Mouse (Mus musculus): ENCODE measurements around the gene Lypd4. TPM values are rescaled to one million over a fixed set of nuclear protein-coding genes. Genes with fewer than 3 reads are reported as not detected.
A peak's percentile ranks its signal among the peaks of the same experiment; 100 is the strongest.

Lypd4 gene
- polyA plus RNA-seq, 1 experiment from 2014 or later = not detected

- H3K36me3 ChIP-seq (replicated peaks; ENCODE audit: control insufficient read depth, insufficient read depth, low read depth, low read length) = peaks cover 25% of the 10 kb centered on the region
- peaks cover 7% of the 10 kb centered on the region; the same call in 1 of the 2 replicates for H3K4me1 ChIP-seq (ENCODE audit: control insufficient read depth, insufficient read depth, low read length)
- peak overlapping the region; percentile 100 for H3K4me3 ChIP-seq (ENCODE audit: low read depth, low read length)
- under 1% methylated on average over 44 of the region's 47 CpGs for WGBS
- no peaks in the 10 kb centered on the region for H3K9me3 ChIP-seq (replicated peaks; ENCODE audit: control insufficient read depth, low read length)
- ATAC-seq (replicated peaks; ENCODE audit: insufficient number of reproducible peaks, low FRiP score, low TSS enrichment, low read depth) (peak; percentile 6), DNase-seq (ENCODE audit: low spot score) (no peak)
- no peaks in the 10 kb centered on the region for H3K27me3 ChIP-seq (ENCODE audit: control insufficient read depth, insufficient read depth, low read length)
- H3K9ac ChIP-seq (replicated peaks; ENCODE audit: low read length) = peak overlapping the region; percentile 100
- peak overlapping the region; percentile 76 for H3K4me2 ChIP-seq (ENCODE audit: low read depth, low read length)
- peak overlapping the region; percentile 86 for H3K27ac ChIP-seq (replicated peaks; ENCODE audit: low read depth, low read length)
These were observed 15.1 kb upstream of the Lypd4 start for GRCm38 (mm10) chr7:24884693-24885291.

GRCm38 (mm10) chr7:24883896-24884692 is 14.4 kb upstream of the Lypd4 start, which contains the start of gene Rps19:
TSS of gene Rps19 (plus strand) at chr7:24884371.
- H3K9me3 ChIP-seq (replicated peaks; ENCODE audit: control insufficient read depth, low read length) = no peaks in the 10 kb centered on the region
- WGBS = under 1% methylated on average over 51 of the region's 57 CpGs
- H3K27me3 ChIP-seq (ENCODE audit: control insufficient read depth, insufficient read depth, low read length) = no peaks in the 10 kb centered on the region
- peak within 1 kb of the TSS; percentile 86 for H3K27ac ChIP-seq (replicated peaks; ENCODE audit: low read depth, low read length)
- H3K36me3 ChIP-seq (replicated peaks; ENCODE audit: control insufficient read depth, insufficient read depth, low read depth, low read length) = peaks cover 19% of the 10 kb centered on the region
- H3K4me1 ChIP-seq (ENCODE audit: control insufficient read depth, insufficient read depth, low read length) = peaks cover 7% of the 10 kb centered on the region; the same call in 1 of the 2 replicates
- DNase-seq (ENCODE audit: low spot score) = peak; percentile 100
- peak; percentile 93 for ATAC-seq (replicated peaks; ENCODE audit: insufficient number of reproducible peaks, low FRiP score, low TSS enrichment, low read depth)
- peak within 1 kb of the TSS; percentile 76 for H3K4me2 ChIP-seq (ENCODE audit: low read depth, low read length)
- H3K4me3 ChIP-seq (ENCODE audit: low read depth, low read length) = peak within 1 kb of the TSS; percentile 100
- peak within 1 kb of the TSS; percentile 100 for H3K9ac ChIP-seq (replicated peaks; ENCODE audit: low read length)

GRCm38 (mm10) chr7:24882416-24883199 is 12.9 kb upstream of the Lypd4 start:
- H3K4me1 ChIP-seq (ENCODE audit: control insufficient read depth, insufficient read depth, low read length) = peaks cover 7% of the 10 kb centered on the region; the same call in 1 of the 2 replicates
- no peak overlapping the region for H3K27ac ChIP-seq (replicated peaks; ENCODE audit: low read depth, low read length)
- no peaks in the 10 kb centered on the region for H3K9me3 ChIP-seq (replicated peaks; ENCODE audit: control insufficient read depth, low read length)
- no peaks in the 10 kb centered on the region for H3K27me3 ChIP-seq (ENCODE audit: control insufficient read depth, insufficient read depth, low read length)
- H3K4me3 ChIP-seq (ENCODE audit: low read depth, low read length) = no peak overlapping the region
- H3K9ac ChIP-seq (replicated peaks; ENCODE audit: low read length) = no peak overlapping the region
- ATAC-seq (replicated peaks; ENCODE audit: insufficient number of reproducible peaks, low FRiP score, low TSS enrichment, low read depth) = no peak
- DNase-seq (ENCODE audit: low spot score) = no peak
- H3K36me3 ChIP-seq (replicated peaks; ENCODE audit: control insufficient read depth, insufficient read depth, low read depth, low read length) = peaks cover 15% of the 10 kb centered on the region
- H3K4me2 ChIP-seq (ENCODE audit: low read depth, low read length) = no peak overlapping the region
- WGBS = 96% methylated on average over 9 of the region's 9 CpGs

GRCm38 (mm10) chr7:24879620-24880019 is 9.9 kb upstream of the Lypd4 start:
- Histone ChIP-seq H3K36me3 (replicated peaks; ENCODE audit: control insufficient read depth, insufficient read depth, low read depth, low read length) (no peaks in the 10 kb centered on the region), H3K4me2 (ENCODE audit: low read depth, low read length) (no peak overlapping the region), H3K9me3 (replicated peaks; ENCODE audit: control insufficient read depth, low read length) (no peaks in the 10 kb centered on the region), H3K27me3 (ENCODE audit: control insufficient read depth, insufficient read depth, low read length) (no peaks in the 10 kb centered on the region), H3K4me3 (ENCODE audit: low read depth, low read length) (no peak overlapping the region), H3K9ac (replicated peaks; ENCODE audit: low read length) (no peak overlapping the region), H3K27ac (replicated peaks; ENCODE audit: low read depth, low read length) (no peak overlapping the region), H3K4me1 (ENCODE audit: control insufficient read depth, insufficient read depth, low read length) (no peaks in the 10 kb centered on the region; the same call in 1 of the 2 replicates)
- DNase-seq (ENCODE audit: low spot score) = no peak
- 24% methylated on average over 2 of the region's 2 CpGs for WGBS
- no peak for ATAC-seq (replicated peaks; ENCODE audit: insufficient number of reproducible peaks, low FRiP score, low TSS enrichment, low read depth)

- Histone ChIP-seq H3K4me1 (ENCODE audit: control insufficient read depth, insufficient read depth, low read length) (no peaks in the 10 kb centered on the region; the same call in 1 of the 2 replicates), H3K27ac (replicated peaks; ENCODE audit: low read depth, low read length) (no peak overlapping the region), H3K36me3 (replicated peaks; ENCODE audit: control insufficient read depth, insufficient read depth, low read depth, low read length) (no peaks in the 10 kb centered on the region), H3K4me2 (ENCODE audit: low read depth, low read length) (no peak overlapping the region), H3K9me3 (replicated peaks; ENCODE audit: control insufficient read depth, low read length) (no peaks in the 10 kb centered on the region), H3K9ac (replicated peaks; ENCODE audit: low read length) (no peak overlapping the region), H3K4me3 (ENCODE audit: low read depth, low read length) (no peak overlapping the region), H3K27me3 (ENCODE audit: control insufficient read depth, insufficient read depth, low read length) (no peaks in the 10 kb centered on the region)
- ATAC-seq (replicated peaks; ENCODE audit: insufficient number of reproducible peaks, low FRiP score, low TSS enrichment, low read depth) (no peak), DNase-seq (ENCODE audit: low spot score) (no peak)
- 48% methylated on average over 3 of the region's 3 CpGs for WGBS
These were observed 7.8 kb upstream of the Lypd4 start for GRCm38 (mm10) chr7:24877588-24877987.

- Histone ChIP-seq H3K9ac (replicated peaks; ENCODE audit: low read length) (no peak overlapping the region), H3K36me3 (replicated peaks; ENCODE audit: control insufficient read depth, insufficient read depth, low read depth, low read length) (no peaks in the 10 kb centered on the region; the same call in 1 of the 2 replicates), H3K27ac (replicated peaks; ENCODE audit: low read depth, low read length) (no peak overlapping the region), H3K9me3 (replicated peaks; ENCODE audit: control insufficient read depth, low read length) (no peaks in the 10 kb centered on the region), H3K4me2 (ENCODE audit: low read depth, low read length) (no peak overlapping the region), H3K27me3 (ENCODE audit: control insufficient read depth, insufficient read depth, low read length) (no peaks in the 10 kb centered on the region), H3K4me1 (ENCODE audit: control insufficient read depth, insufficient read depth, low read length) (no peaks in the 10 kb centered on the region), H3K4me3 (ENCODE audit: low read depth, low read length) (no peak overlapping the region)
- 66% methylated on average over 17 of the region's 17 CpGs for WGBS
- ATAC-seq (replicated peaks; ENCODE audit: insufficient number of reproducible peaks, low FRiP score, low TSS enrichment, low read depth) (no peak), DNase-seq (ENCODE audit: low spot score) (no peak)
These were observed 661 bp downstream of the Lypd4 start for GRCm38 (mm10) chr7:24869080-24869479.

GRCm38 (mm10) chr7:24864156-24864555 is 5.6 kb downstream of the Lypd4 start:
- no peak overlapping the region for H3K4me2 ChIP-seq (ENCODE audit: low read depth, low read length)
- H3K9me3 ChIP-seq (replicated peaks; ENCODE audit: control insufficient read depth, low read length) = no peaks in the 10 kb centered on the region
- WGBS = 22% methylated on average over 6 of the region's 6 CpGs
- H3K27ac ChIP-seq (replicated peaks; ENCODE audit: low read depth, low read length) = no peak overlapping the region
- H3K4me3 ChIP-seq (ENCODE audit: low read depth, low read length) = no peak overlapping the region
- H3K4me1 ChIP-seq (ENCODE audit: control insufficient read depth, insufficient read depth, low read length) = no peaks in the 10 kb centered on the region
- DNase-seq (ENCODE audit: low spot score) (peak; percentile 24), ATAC-seq (replicated peaks; ENCODE audit: insufficient number of reproducible peaks, low FRiP score, low TSS enrichment, low read depth) (no peak)
- no peaks in the 10 kb centered on the region for H3K27me3 ChIP-seq (ENCODE audit: control insufficient read depth, insufficient read depth, low read length)
- H3K36me3 ChIP-seq (replicated peaks; ENCODE audit: control insufficient read depth, insufficient read depth, low read depth, low read length) = no peaks in the 10 kb centered on the region
- H3K9ac ChIP-seq (replicated peaks; ENCODE audit: low read length) = no peak overlapping the region

Measured in embryonic facial prominence, embryonic 11.5 days (tissue).